Mouse (Mus musculus) liver, embryonic 11.5 days (tissue): ENCODE measurements around the gene Mkrn2. TPM values are rescaled to one million over a fixed set of nuclear protein-coding genes. Genes with fewer than 3 reads are reported as not detected.

ENCODE experiments used
- ATAC-seq: fragments of 200-750 bp; cut with Nextera tagmentation; replicated peaks from 2 replicates; pipeline ENCODE4 v1.8.0; 2017; ENCODE audit warnings: moderate number of reproducible peaks, mild to moderate bottlenecking, moderate TSS enrichment, moderate library complexity; ENCODE audit not compliant: low FRiP score
- DNase-seq: peaks from one replicate; pipeline ENCODE4 v3.0.0-alpha.2; 2017; ENCODE audit warnings: low spot score
- H3K27ac ChIP-seq: fragments of 300-500 bp; sonication (generic); 2 replicates; pipeline ENCODE4 v1.5.1; 2014; ENCODE audit warnings: mild to moderate bottlenecking, low read depth, low read length, control low read depth
- H3K27me3 ChIP-seq: fragments of 300-500 bp; sonication (generic); replicated peaks from 2 replicates; pipeline ENCODE4 v1.6.1; 2014; ENCODE audit warnings: low read length, mixed read lengths; ENCODE audit not compliant: control insufficient read depth, insufficient read depth
- H3K36me3 ChIP-seq: fragments of 300-500 bp; sonication (generic); 2 replicates; pipeline ENCODE4 v1.6.1; 2014; ENCODE audit warnings: mild to moderate bottlenecking, low read length, moderate library complexity, mixed read lengths; ENCODE audit not compliant: control insufficient read depth, insufficient read depth
- H3K4me1 ChIP-seq: fragments of 300-500 bp; sonication (generic); replicated peaks from 2 replicates; pipeline ENCODE4 v1.6.1; 2014; ENCODE audit warnings: low read length, mixed read lengths; ENCODE audit not compliant: control insufficient read depth, insufficient read depth
- H3K4me2 ChIP-seq: fragments of 300-500 bp; sonication (generic); 2 replicates; pipeline ENCODE4 v1.6.1; 2014; ENCODE audit warnings: mild to moderate bottlenecking, control low read depth, moderate library complexity
- H3K4me3 ChIP-seq: fragments of 300-500 bp; sonication (generic); 2 replicates; pipeline ENCODE4 v1.5.1; 2014; ENCODE audit warnings: low read depth, low read length, control low read depth
- H3K9ac ChIP-seq: fragments of 300-500 bp; sonication (generic); 2 replicates; pipeline ENCODE4 v1.6.1; 2014; ENCODE audit warnings: low read depth, low read length, control low read depth
- H3K9me3 ChIP-seq: fragments of 300-500 bp; sonication (generic); 2 replicates; pipeline ENCODE4 v1.6.1; 2016; ENCODE audit warnings: low read length, inconsistent platforms, mixed read lengths; ENCODE audit not compliant: control insufficient read depth
- WGBS: fragments of 180-500 bp; shearing (Covaris S2); extraction: QIAGEN DNeasy Blood & Tissue Kit; methylation state at CpG from one replicate; pipeline ENCODE4 v1.1.7; 2014; 5-methylcytosine and 5-hydroxymethylcytosine counted together
- polyA plus RNA-seq: library from polyadenylated mRNA; unstranded; fragments of >200 nt; fragmentation: Nextera tagmentation; extraction: Ambion mirVana; gene quantifications from 2 replicates; pipeline ENCODE4 v1.2.1, GENCODE M21; 2014

Mkrn2 gene
- polyA plus RNA-seq: 21.5 and 25.1 TPM in 2 replicates

GRCm38 (mm10) chr6:115601715-115602523 is at the start of gene Mkrn2:
Gene Mkrn2, plus strand, starts transcription at chr6:115601902.
- Histone ChIP-seq H3K27ac (peak within 1 kb of the TSS; percentile 62), H3K4me2 (peak within 1 kb of the TSS; percentile 76), H3K36me3 (peaks cover 3% of the 10 kb centered on the region; the same call in 1 of the 2 replicates), H3K4me1 (peaks cover 8% of the 10 kb centered on the region), H3K27me3 (no peaks in the 10 kb centered on the region), H3K9ac (peak within 1 kb of the TSS; percentile 74), H3K4me3 (peak within 1 kb of the TSS; percentile 74), H3K9me3 (no peaks in the 10 kb centered on the region)
- ATAC-seq (peak; percentile 94), DNase-seq (peak; percentile 90)
- WGBS: under 1% methylated on average over 53 of the region's 61 CpGs

- no peaks in the 10 kb centered on the region for H3K9me3 ChIP-seq
- DNase-seq (no peak), ATAC-seq (no peak)
- no peak overlapping the region for H3K4me2 ChIP-seq
- H3K4me3 ChIP-seq: no peak overlapping the region
- H3K27ac ChIP-seq: no peak overlapping the region
- peaks cover 16% of the 10 kb centered on the region; the same call in 1 of the 2 replicates for H3K36me3 ChIP-seq
- H3K27me3 ChIP-seq: no peaks in the 10 kb centered on the region
- H3K4me1 ChIP-seq: no peaks in the 10 kb centered on the region; the same call in 1 of the 2 replicates
- no peak overlapping the region for H3K9ac ChIP-seq
- WGBS: 78% methylated on average over 5 of the region's 5 CpGs
Observed at GRCm38 (mm10) chr6:115555485-115555884, 46.2 kb upstream of the Mkrn2 start.

DNA sequence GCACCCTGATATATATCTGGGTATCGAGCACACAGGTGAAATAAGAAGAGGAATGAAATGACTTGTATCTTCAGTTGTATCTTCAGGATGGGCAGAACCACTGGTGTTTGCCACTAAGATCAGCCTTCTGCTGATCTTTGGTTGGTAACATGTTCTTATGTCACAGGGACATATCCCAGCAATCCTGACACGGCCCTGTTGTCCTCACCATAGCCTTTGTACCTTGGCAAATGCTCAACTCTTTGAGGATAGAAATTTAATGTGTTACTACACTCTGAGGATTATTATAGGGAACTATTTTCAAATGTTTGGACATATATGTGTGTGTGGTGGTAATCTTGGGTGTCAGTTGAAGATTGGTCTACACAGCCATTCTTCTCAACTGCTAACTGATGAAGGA is 43.5 kb upstream of the Mkrn2 start:
- Histone ChIP-seq H3K36me3 (peaks cover 21% of the 10 kb centered on the region; the same call in 1 of the 2 replicates), H3K9me3 (no peaks in the 10 kb centered on the region)
- 89% methylated on average over 2 of the region's 2 CpGs for WGBS

DNA sequence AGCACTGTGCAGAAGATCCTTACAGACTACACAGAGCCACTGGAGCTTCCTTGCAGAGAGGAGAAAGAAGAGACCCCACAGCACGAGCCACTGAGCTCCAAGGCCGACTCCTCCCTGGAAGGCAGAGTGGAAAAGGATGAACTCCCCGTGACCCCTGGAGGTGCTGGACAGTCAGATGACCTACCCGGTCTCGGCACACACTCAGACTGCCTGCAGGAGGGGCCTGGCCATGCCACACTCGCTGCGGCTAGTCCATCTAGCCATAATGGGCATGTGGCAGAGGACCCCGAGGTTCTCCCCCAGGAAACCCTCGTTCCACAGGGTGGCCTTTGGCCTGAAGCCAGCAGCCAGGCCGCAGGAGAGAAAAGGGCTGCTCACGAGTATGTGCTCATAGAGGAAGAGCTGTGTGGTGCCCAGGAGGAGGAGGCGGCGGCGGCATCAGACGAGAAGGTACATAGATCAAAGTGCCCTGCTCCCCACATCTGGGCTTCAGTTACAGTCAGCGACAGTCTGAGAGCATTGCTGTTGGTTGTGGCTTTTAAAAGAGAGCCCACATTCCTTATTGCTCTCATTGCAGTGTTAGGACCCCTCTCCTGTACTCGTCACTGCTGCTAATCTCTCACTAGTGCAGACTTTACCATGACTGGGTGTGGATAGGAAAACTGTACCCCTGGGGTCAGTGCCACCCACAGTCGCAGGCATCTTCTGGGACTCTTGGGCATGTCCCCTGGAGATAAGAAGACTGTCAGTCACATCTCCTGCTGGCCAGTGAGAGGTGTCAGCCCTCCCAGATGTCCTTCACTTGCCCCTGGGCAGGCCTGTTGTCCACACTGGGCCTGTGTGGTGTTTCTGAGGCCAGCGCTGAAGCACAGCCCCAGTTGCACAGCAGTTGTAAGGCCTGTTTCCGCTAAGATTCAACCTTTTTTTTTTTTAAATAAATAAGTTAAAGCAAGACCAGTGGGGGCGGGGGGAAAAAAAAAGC is 41.8 kb upstream of the Mkrn2 start:
- Histone ChIP-seq H3K4me3 (no peak overlapping the region), H3K4me2 (no peak overlapping the region), H3K27me3 (no peaks in the 10 kb centered on the region), H3K4me1 (no peaks in the 10 kb centered on the region; the same call in 1 of the 2 replicates), H3K9ac (no peak overlapping the region), H3K9me3 (no peaks in the 10 kb centered on the region), H3K27ac (no peak overlapping the region), H3K36me3 (peaks cover 15% of the 10 kb centered on the region; the same call in 1 of the 2 replicates)
- 67% methylated on average over 21 of the region's 21 CpGs for WGBS
- ATAC-seq (no peak), DNase-seq (no peak)

More for the DNA sequence above, 43.5 kb upstream of the Mkrn2 start:
- DNase-seq (no peak), ATAC-seq (no peak)
- Histone ChIP-seq H3K27me3 (no peaks in the 10 kb centered on the region), H3K4me3 (no peak overlapping the region), H3K4me1 (no peaks in the 10 kb centered on the region; the same call in 1 of the 2 replicates), H3K4me2 (no peak overlapping the region), H3K27ac (no peak overlapping the region), H3K9ac (no peak overlapping the region)

GRCm38 (mm10) chr6:115565479-115566045 is 36.1 kb upstream of the Mkrn2 start:
- DNase-seq (no peak), ATAC-seq (no peak)
- Histone ChIP-seq H3K9me3 (peaks cover 4% of the 10 kb centered on the region), H3K4me2 (no peak overlapping the region), H3K9ac (no peak overlapping the region), H3K27me3 (no peaks in the 10 kb centered on the region), H3K36me3 (peaks cover 43% of the 10 kb centered on the region), H3K4me3 (no peak overlapping the region), H3K4me1 (no peaks in the 10 kb centered on the region), H3K27ac (no peak overlapping the region)
- 82% methylated on average over 6 of the region's 6 CpGs for WGBS

GRCm38 (mm10) chr6:115574171-115574570 is 27.5 kb upstream of the Mkrn2 start:
- no peak for ATAC-seq
- Histone ChIP-seq H3K36me3 (peaks cover 37% of the 10 kb centered on the region), H3K27me3 (no peaks in the 10 kb centered on the region), H3K4me3 (no peak overlapping the region), H3K4me2 (no peak overlapping the region), H3K9me3 (no peaks in the 10 kb centered on the region), H3K27ac (no peak overlapping the region), H3K9ac (no peak overlapping the region), H3K4me1 (no peaks in the 10 kb centered on the region)
- no peak for DNase-seq
- WGBS: 87% methylated on average over 7 of the region's 7 CpGs

DNA sequence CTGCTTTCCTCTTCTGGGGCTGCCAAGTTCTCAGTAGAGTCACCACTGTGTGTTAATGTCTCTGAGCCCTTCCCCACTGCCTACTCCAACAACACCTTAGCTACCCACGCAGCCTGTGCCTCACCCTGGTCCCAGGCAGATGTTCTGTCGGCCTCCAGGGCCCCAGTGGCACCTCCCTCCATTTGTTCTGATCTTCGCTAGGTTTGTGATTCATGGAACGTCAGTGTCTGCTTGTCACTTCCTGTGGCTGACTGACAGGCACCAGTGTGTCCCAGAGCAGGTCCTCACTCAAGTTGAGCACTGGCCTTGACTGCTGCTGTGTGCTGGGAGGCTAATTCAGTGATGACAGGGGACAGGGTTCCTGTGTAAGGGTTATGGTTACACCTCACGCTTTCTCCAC is 24.3 kb upstream of the Mkrn2 start:
- Histone ChIP-seq H3K4me3 (no peak overlapping the region), H3K36me3 (peaks cover 19% of the 10 kb centered on the region), H3K9me3 (no peaks in the 10 kb centered on the region), H3K4me2 (no peak overlapping the region), H3K27me3 (no peaks in the 10 kb centered on the region), H3K27ac (no peak overlapping the region), H3K4me1 (no peaks in the 10 kb centered on the region), H3K9ac (no peak overlapping the region)
- ATAC-seq (no peak), DNase-seq (no peak)
- 80% methylated on average over 5 of the region's 5 CpGs for WGBS

DNA sequence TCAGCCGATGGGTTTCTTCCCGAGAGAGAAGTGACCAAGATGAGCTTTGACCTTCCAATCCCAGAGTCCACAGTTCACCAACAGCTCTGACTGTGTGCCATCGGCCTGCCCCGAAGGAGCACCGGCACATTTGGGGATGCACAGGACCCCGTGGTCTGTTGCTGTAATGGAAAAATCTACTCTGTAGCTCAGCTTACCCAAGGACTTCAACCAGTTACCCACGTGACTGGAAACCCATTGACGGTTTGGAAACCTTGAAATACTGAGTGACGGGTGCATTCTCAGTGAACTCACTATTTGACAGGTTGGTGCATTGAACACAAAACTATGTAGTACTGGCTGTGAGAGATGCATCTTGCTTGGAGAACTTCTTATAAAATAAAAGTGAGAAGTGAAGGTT is 23.8 kb upstream of the Mkrn2 start:
- Histone ChIP-seq H3K9ac (no peak overlapping the region), H3K4me1 (no peaks in the 10 kb centered on the region), H3K4me2 (no peak overlapping the region), H3K27me3 (no peaks in the 10 kb centered on the region), H3K27ac (no peak overlapping the region), H3K4me3 (no peak overlapping the region), H3K36me3 (peaks cover 19% of the 10 kb centered on the region), H3K9me3 (no peaks in the 10 kb centered on the region)
- 86% methylated on average over 9 of the region's 9 CpGs for WGBS
- DNase-seq (no peak), ATAC-seq (no peak)
